Mouse (Mus musculus) neural tube, embryonic 15.5 days (tissue): Measurements from ENCODE around the gene Cd300a. TPM values are rescaled to one million over a fixed set of nuclear protein-coding genes. Genes with fewer than 3 reads are reported as not detected.

ENCODE experiments used
- ATAC-seq: fragments of 200-750 bp; cut with Nextera tagmentation; 2 replicates; pipeline ENCODE4 v1.8.0; 2017; ENCODE audit warnings: mild to moderate bottlenecking, moderate TSS enrichment, moderate library complexity; ENCODE audit not compliant: low FRiP score
- H3K27ac ChIP-seq: fragments of 300-500 bp; sonication (generic); replicated peaks from 2 replicates; pipeline ENCODE4 v1.5.1; 2015; ENCODE audit warnings: mild to moderate bottlenecking, inconsistent platforms
- H3K27me3 ChIP-seq: fragments of 300-500 bp; sonication (generic); replicated peaks from 2 replicates; pipeline ENCODE4 v1.6.1; 2015; ENCODE audit warnings: inconsistent platforms
- H3K36me3 ChIP-seq: fragments of 300-500 bp; sonication (generic); 2 replicates; pipeline ENCODE4 v1.6.1; 2015; ENCODE audit warnings: inconsistent platforms
- H3K4me1 ChIP-seq: fragments of 300-500 bp; sonication (generic); 2 replicates; pipeline ENCODE4 v1.6.1; 2015; ENCODE audit warnings: inconsistent platforms
- H3K4me2 ChIP-seq: fragments of 300-500 bp; sonication (generic); 2 replicates; pipeline ENCODE4 v1.6.1; 2015; ENCODE audit warnings: inconsistent platforms, mild to moderate bottlenecking, moderate library complexity
- H3K4me3 ChIP-seq: fragments of 300-500 bp; sonication (generic); replicated peaks from 2 replicates; pipeline ENCODE4 v1.5.1; 2015; ENCODE audit warnings: mild to moderate bottlenecking, inconsistent platforms
- H3K9ac ChIP-seq: fragments of 300-500 bp; sonication (generic); replicated peaks from 2 replicates; pipeline ENCODE4 v1.6.1; 2015; ENCODE audit warnings: mild to moderate bottlenecking, inconsistent platforms
- H3K9me3 ChIP-seq: fragments of 300-500 bp; sonication (generic); replicated peaks from 2 replicates; pipeline ENCODE4 v1.6.1; 2016; ENCODE audit warnings: inconsistent platforms
- WGBS: fragments of 180-500 bp; shearing (Covaris S2); methylation state at CpG from one replicate; pipeline ENCODE4 v1.1.7; 2015; ENCODE audit warnings: mixed read lengths; 5-methylcytosine and 5-hydroxymethylcytosine counted together
- polyA plus RNA-seq: library from polyadenylated mRNA; unstranded; fragments of >200 nt; fragmentation: Nextera tagmentation; extraction: Ambion mirVana; gene quantifications from 2 replicates; pipeline ENCODE4 v1.2.1, GENCODE M21; 2015

Gene Cd300a
- polyA plus RNA-seq, 1 experiment from 2014 or later: 0.59 TPM

DNA sequence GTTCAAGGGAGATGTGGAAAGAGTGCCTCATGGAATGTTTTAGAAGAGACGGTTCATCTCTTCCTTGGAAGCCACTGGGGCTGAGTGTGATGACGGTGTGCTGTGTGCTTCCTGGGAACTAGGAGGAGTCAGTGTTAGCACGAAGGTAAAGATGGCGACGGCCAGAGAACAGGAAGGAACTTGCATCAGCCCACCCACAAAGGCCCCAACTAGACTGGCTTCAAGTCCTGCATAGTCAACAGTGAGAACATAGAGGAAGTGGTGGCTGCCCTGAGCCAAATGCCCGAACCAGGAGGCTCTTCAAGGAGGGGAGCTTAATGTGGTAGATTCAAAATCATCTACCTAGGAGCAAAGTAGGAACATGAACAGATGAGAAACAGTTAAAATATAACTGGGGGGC is 27.3 kb downstream of the Cd300a start:
- Histone ChIP-seq H3K27ac (no peak overlapping the region), H3K36me3 (no peaks in the 10 kb centered on the region), H3K4me2 (no peak overlapping the region), H3K4me1 (no peaks in the 10 kb centered on the region), H3K9me3 (no peaks in the 10 kb centered on the region), H3K27me3 (peaks cover 4% of the 10 kb centered on the region), H3K9ac (no peak overlapping the region), H3K4me3 (no peak overlapping the region)
- 86% methylated on average over 6 of the region's 6 CpGs for WGBS
- no peak for ATAC-seq

DNA sequence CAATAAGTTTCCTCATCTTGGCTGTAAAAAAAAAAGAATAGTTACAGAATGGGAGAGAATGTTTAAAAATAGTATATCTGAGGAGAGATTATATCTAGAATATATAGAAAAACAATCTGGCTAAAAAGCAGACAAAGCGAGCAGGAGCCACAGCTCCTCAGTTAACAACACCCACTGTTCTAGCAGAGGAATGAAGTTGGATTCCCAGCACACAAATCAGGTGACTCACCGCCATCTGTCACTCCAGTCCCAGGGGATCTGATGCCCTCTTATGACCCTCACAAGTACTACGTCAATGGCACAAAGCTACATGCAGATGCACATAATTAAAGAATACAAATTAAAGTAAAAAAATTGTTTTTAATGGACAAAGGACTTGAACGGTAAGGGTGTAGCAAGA is 32.6 kb downstream of the Cd300a start:
- Histone ChIP-seq H3K4me3 (no peak overlapping the region), H3K9ac (no peak overlapping the region), H3K4me1 (no peaks in the 10 kb centered on the region), H3K27ac (no peak overlapping the region), H3K4me2 (no peak overlapping the region), H3K36me3 (no peaks in the 10 kb centered on the region), H3K9me3 (no peaks in the 10 kb centered on the region), H3K27me3 (no peaks in the 10 kb centered on the region)
- no peak for ATAC-seq
- WGBS: 64% methylated on average over 4 of the region's 4 CpGs

DNA sequence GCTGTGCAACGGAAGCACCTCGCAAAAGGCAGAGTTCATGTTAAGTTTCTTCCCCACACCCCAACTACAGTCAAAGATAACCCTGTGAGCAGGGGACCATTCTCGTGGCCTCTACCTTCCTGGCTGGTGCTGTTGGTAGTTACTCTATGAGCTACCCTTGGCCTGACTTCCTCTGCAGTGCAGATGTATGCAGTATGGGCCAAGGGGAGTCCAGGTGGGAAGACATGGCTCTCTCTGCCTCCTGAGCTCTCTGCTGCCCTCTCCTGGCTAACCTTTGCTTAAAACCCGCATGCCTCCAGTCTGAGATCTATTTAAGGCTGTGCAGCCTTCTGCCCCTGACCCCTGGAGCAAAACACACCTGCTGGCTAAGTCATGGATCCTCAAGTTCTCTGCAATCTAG is 34.1 kb downstream of the Cd300a start:
- H3K4me2 ChIP-seq: no peak overlapping the region
- WGBS: 77% methylated on average over 4 of the region's 4 CpGs
- H3K9ac ChIP-seq: no peak overlapping the region
- no peak overlapping the region for H3K27ac ChIP-seq
- no peaks in the 10 kb centered on the region for H3K9me3 ChIP-seq
- no peak overlapping the region for H3K4me3 ChIP-seq
- no peaks in the 10 kb centered on the region for H3K27me3 ChIP-seq
- no peak for ATAC-seq
- H3K4me1 ChIP-seq: no peaks in the 10 kb centered on the region
- no peaks in the 10 kb centered on the region for H3K36me3 ChIP-seq

DNA sequence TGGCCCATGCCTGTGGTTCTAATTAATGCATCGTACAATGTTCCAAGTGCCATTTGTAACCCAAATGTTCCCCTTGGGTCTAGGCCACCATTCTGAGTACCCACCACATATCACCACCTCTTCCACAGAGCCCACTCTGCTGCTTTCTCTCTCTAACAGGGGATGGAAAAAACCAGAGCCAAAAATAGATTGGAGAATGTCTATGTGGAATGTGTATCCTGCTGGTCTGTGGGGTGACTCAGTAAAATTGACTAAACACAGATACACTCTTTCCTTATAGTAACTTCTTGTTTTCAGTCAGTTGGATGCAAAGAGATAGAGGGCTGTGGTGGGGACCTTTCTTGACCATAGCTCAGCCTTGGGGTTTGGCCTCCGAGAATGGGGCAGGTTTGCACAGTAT is 39.7 kb downstream of the Cd300a start:
- H3K4me2 ChIP-seq: no peak overlapping the region
- H3K9me3 ChIP-seq: no peaks in the 10 kb centered on the region
- no peak overlapping the region for H3K27ac ChIP-seq
- no peaks in the 10 kb centered on the region for H3K4me1 ChIP-seq
- no peaks in the 10 kb centered on the region for H3K36me3 ChIP-seq
- H3K9ac ChIP-seq: no peak overlapping the region
- H3K27me3 ChIP-seq: 0 out of 2 replicates have a peak, but pooled peaks cover 2% of the 10 kb centered on the region
- 82% methylated on average over 2 of the region's 2 CpGs for WGBS
- no peak overlapping the region for H3K4me3 ChIP-seq
- ATAC-seq: no peak

DNA sequence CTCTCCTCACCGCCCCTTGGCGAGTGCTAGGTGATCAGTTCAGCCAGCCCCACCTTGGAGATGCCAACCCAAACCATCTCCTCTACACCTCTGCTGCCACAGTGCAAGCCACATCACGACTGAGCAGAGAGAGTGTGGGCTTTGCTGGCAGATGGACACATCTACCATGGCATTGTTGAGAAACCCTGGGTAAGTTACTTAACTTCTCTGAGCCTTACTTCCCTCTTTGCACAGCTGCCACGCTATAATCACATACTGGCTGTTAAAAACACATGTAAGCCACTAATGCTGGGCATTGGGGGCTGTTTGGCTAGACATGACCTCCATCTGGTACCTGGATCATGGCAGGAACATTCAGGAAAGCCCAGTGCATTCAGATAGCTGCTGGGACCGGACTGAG is 41.2 kb downstream of the Cd300a start:
- H3K9ac ChIP-seq: no peak overlapping the region
- WGBS: 82% methylated on average over 5 of the region's 5 CpGs
- no peaks in the 10 kb centered on the region for H3K4me1 ChIP-seq
- H3K9me3 ChIP-seq: no peaks in the 10 kb centered on the region
- no peak overlapping the region for H3K4me3 ChIP-seq
- H3K27ac ChIP-seq: no peak overlapping the region
- no peaks in the 10 kb centered on the region for H3K36me3 ChIP-seq
- no peak for ATAC-seq
- no peak overlapping the region for H3K4me2 ChIP-seq
- H3K27me3 ChIP-seq: 0 out of 2 replicates have a peak, but pooled peaks cover 2% of the 10 kb centered on the region

- H3K4me3 ChIP-seq: no peak overlapping the region
- no peak overlapping the region for H3K27ac ChIP-seq
- H3K9ac ChIP-seq: no peak overlapping the region
- no peak overlapping the region for H3K4me2 ChIP-seq
- no peak for ATAC-seq
- H3K36me3 ChIP-seq: no peaks in the 10 kb centered on the region
- H3K27me3 ChIP-seq: 0 out of 2 replicates have a peak, but pooled peaks cover 2% of the 10 kb centered on the region
- no peaks in the 10 kb centered on the region for H3K9me3 ChIP-seq
- WGBS: 82% methylated on average over 4 of the region's 4 CpGs
- H3K4me1 ChIP-seq: no peaks in the 10 kb centered on the region
Measured at GRCm38 (mm10) chr11:114933591-114933990, 43.8 kb downstream of the Cd300a start.

DNA sequence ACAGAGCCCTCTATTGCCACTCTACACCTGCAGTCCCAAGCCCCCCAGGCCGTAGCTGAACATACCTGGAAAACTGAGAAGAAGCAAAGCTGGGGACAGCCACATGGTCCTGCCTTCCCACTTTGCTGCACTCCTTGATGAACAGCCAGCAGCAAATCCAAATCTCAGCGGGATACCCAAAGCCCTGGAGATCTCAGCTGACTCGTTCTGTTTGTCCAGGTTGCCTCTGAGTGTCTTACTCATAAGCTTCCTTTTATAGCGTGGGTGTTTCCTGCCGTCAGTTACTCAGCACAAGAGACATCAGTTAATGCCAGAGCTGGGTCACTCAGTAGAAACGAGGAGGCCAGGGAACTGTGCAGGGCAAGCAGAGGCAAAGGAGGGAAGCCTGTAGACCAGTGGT is 44.3 kb downstream of the Cd300a start, which contains the start of gene Cd300lb:
TSS of gene Cd300lb (minus strand) at position 243 of the 400 bp plus-strand sequence.
- Histone ChIP-seq H3K27ac (no peak within 1 kb of the TSS), H3K9me3 (no peaks in the 10 kb centered on the region), H3K27me3 (0 out of 2 replicates have a peak, but pooled peaks cover 2% of the 10 kb centered on the region), H3K4me2 (no peak within 1 kb of the TSS), H3K4me1 (no peaks in the 10 kb centered on the region), H3K9ac (no peak within 1 kb of the TSS), H3K36me3 (no peaks in the 10 kb centered on the region), H3K4me3 (no peak within 1 kb of the TSS)
- ATAC-seq: no peak
- WGBS: 62% methylated on average over 6 of the region's 6 CpGs

Other genes with a start within 250 kb of the Cd300a start
- gene Rpl38, start 221.5 kb upstream of the Cd300a start, polyA plus RNA-seq: 804 and 844 TPM in 2 replicates
- gene Ttyh2, start 214.6 kb upstream of the Cd300a start, polyA plus RNA-seq: 30.0 and 31.0 TPM in 2 replicates
- 1.7 and 1.9 TPM in 2 replicates for gene Dnaic2, start 162.6 kb upstream of the Cd300a start, polyA plus RNA-seq
- 0.47 and 1.0 TPM in 2 replicates for gene Kif19a, start 124.7 kb upstream of the Cd300a start, polyA plus RNA-seq
- 14.8 and 21.3 TPM in 2 replicates for gene Btbd17, start 94.1 kb upstream of the Cd300a start, polyA plus RNA-seq
- gene Gpr142, start 91.1 kb upstream of the Cd300a start, polyA plus RNA-seq: not detected in 2 replicates
- 8.8 and 12.0 TPM in 2 replicates for gene Gprc5c, start 38.9 kb upstream of the Cd300a start, polyA plus RNA-seq
- 0.05 and 0.28 TPM in 2 replicates for gene Cd300lb, start 44.3 kb downstream of the Cd300a start, polyA plus RNA-seq
- gene Cd300c, start 79.1 kb downstream of the Cd300a start, polyA plus RNA-seq: not detected in 2 replicates
- gene Cd300ld, start 99.9 kb downstream of the Cd300a start, polyA plus RNA-seq: 0.19 TPM in 1 of 2 replicates, not detected in the other
- 2.0 and 2.2 TPM in 2 replicates for gene Cd300c2, start 111.8 kb downstream of the Cd300a start, polyA plus RNA-seq
- not detected in 2 replicates for gene Cd300ld2, start 126.2 kb downstream of the Cd300a start, polyA plus RNA-seq
- gene Cd300ld4, start 137.0 kb downstream of the Cd300a start, polyA plus RNA-seq: not detected in 2 replicates
- not detected in 2 replicates for gene Cd300ld5, start 147.7 kb downstream of the Cd300a start, polyA plus RNA-seq
- not detected in 2 replicates for gene Cd300ld3, start 158.4 kb downstream of the Cd300a start, polyA plus RNA-seq
- 0.06 TPM in 1 of 2 replicates, not detected in the other for gene Cd300e, start 172.1 kb downstream of the Cd300a start, polyA plus RNA-seq
- gene Rab37, start 201.4 kb downstream of the Cd300a start, polyA plus RNA-seq: 0.93 and 4.3 TPM in 2 replicates
- 0.20 and 0.27 TPM in 2 replicates for gene Cd300lf, start 244.0 kb downstream of the Cd300a start, polyA plus RNA-seq